Mouse (Mus musculus) gastrocnemius, postnatal 10 days (tissue): ENCODE results near the gene Cited4. TPM values are rescaled to one million over a fixed set of nuclear protein-coding genes. Genes with fewer than 3 reads are reported as not detected.

ENCODE experiments used
- DNase-seq: peaks from one replicate; pipeline ENCODE4 v3.0.0; 2021; ENCODE audit warnings: mixed read lengths
- long read RNA-seq, 2 experiments: library from polyadenylated mRNA; stranded (forward); transcript quantifications; one replicate each; pipeline ENCODE4 v2.0.0; 2021
- total RNA-seq, 2 experiments: library from RNA; stranded (reverse); gene quantifications; 2 replicates each; pipeline ENCODE4 v1.2.3; 2021

Gene Cited4
- total RNA-seq = 10 to 100 TPM; 34.6 to 35.7 TPM
- long read RNA-seq, experiment 1, transcript Cited4-201 (1 exons, 1,249 nt) = major isoform, 70 of 70 reads
- long read RNA-seq, experiment 1, partial matches to known transcripts = 0 of 70 reads
- long read RNA-seq, experiment 1, other reads (novel, unspliced or antisense) = 0 of 70 reads
- long read RNA-seq, experiment 2, transcript Cited4-201 (1 exons, 1,249 nt) = major isoform, 96 of 96 reads
- long read RNA-seq, experiment 2, partial matches to known transcripts = 0 of 96 reads
- long read RNA-seq, experiment 2, other reads (novel, unspliced or antisense) = 0 of 96 reads

DNA sequence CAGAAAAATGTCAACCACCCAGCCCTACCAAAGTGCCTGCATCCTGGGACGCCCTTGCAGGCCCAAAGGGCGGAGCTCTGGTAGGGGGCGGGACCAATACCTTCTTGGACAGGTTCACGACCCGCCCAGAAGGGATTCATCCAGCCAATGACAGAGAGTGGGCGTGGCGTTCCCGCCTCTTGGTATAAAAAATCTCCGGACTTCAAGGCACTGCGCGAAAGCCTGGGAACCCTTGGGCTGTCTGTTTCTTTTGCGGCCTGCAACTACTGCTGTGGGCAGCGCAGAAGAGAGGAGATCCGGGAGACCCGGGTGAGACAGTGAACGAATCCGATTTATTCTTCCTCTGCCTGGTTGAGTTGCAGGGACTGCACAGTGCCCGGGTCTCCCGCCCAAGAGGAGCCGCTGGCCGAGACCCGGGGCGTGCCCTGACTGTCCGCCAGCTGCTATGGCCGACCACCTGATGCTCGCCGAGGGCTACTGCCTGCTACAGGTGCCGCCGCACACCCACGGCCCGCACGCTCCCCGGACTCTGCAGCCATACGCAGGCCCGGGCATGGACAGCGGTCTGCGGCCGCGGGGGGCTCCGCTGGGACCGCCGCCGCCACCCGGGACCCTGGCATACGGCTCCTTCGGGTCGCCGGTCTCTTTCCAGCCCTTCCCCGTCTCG is at the start of gene Cited4:
Gene Cited4 (plus strand): TSS at position 215 of the 667 bp plus-strand sequence.
- peak; percentile 81 for DNase-seq

DNA sequence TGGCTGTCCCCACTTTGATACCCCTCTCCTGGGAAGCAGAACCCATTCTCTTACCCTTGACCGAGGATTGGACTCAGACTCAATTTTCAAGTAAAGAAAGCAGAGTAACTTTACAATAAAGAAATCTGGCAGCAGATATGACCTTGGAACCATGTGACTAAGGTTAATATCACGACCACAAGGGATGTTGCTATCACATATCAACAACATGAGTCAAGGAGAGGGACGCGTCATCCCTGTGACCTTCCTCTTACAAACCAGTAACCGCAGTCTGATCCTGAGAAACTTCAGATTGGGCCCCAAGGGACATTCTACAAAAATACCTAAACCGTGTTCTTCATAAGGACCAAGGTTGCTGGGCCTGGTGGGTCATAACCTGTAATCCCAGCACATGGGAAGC is 38.6 kb upstream of the Cited4 start:
- no peak for DNase-seq

DNA sequence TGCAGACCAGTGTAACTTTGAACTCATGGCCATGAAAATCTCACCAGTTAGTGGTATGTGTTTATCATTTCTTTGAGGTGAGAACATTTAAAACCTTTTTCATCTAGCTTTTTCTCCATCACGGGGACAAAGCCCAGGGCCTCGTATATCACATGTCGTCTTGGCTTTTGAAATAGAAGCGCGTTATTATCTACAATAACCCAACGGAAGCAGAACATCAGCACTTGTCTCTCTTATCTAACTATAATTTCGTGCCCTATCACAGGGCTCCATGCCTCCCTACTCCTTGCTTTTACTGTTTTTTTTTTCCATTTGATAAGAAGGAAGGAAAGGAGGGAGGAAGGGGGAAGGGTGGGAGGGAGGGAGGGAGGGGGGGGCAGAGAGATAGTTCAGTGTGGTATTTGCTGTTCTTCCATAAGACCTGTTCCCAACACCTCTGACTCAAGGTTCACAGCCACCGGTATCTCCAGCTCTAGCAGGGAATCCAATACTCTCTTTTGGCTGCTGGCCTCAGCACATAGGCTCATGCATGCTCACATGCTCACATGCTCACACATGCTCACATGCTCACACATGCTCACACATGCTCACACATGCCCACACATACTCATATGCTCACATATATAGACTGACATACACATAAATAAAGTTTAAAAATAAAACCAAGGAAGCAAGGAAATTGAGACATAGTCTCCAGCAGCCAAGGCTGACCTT is 36.0 kb upstream of the Cited4 start:
- DNase-seq = no peak

DNA sequence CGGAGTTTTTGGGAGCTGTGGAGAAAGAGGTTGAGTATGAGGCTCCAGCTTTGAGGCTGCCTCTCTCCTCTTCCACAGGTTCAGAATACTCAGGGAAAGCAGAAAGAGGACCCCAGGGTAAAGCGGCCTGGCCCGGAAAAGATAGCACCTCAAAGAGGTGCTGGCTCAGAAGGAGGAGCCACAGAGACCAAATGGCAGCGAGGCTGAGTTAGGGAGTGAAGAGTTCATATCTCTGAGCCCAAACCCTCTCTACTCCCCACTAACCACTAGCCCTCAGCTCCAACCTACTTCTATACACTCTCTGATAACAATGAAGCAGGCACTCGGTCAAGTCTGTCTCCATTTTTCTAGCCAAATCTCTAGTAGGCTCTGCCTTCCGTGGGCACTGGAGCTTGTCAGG is 34.5 kb upstream of the Cited4 start:
- DNase-seq = no peak

DNA sequence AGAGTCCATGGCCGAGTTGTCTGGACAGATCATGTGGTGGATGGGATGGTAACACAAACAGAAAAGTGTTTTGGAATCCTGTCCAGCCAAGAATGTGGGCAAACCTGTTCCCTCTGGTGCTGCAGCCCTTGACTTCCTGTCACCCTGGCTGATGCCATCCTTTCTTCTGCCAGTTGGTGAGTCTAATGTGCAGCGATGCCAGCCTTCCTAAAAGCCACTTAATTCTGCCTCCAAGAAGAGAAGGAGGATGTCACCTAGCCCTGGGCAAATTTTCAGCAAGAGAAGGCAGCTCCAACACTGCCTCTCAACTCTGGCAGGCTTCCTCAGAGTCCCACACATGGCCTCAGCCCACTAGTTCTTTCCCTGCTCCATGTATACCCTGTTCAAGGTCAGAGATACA is 31.0 kb upstream of the Cited4 start:
- DNase-seq = no peak

DNA sequence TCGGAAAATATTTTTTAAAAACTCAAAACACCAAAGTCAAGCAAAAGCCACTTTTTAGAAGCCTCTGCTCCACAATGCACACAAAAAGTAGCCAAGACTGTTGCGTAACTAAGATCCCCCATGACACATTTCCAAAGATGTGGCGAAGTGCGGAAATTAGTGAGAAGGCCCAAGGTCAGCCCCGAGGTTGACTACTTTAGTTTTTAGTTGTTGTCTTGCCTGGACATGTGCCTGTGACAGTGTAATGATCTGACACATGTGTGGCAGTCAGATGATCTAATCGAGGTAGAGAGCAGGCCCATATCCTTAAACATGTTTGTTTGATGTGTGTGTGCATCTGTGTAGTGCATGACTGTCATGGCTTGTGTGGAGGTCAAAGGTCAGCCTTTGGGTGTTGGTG is 24.4 kb upstream of the Cited4 start:
- DNase-seq = no peak

DNA sequence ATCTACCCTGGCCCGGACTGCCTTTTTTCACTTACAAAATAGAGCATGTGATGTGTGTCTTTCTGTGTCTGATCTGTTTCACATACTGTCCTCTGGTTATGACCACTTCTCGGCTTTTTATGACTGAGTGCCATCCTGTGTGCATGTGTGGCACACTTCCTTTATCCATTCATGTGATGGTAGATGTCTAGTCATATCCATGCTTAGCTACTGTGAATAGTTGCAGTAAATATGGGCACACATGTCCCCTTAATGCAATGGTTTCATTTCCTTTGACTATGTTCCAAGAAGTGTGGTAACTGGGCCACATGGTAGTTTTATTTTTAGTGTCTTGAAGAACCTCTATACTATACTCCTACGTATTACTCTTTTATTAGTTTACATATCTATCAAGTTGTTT is 22.5 kb upstream of the Cited4 start:
- DNase-seq = no peak

DNA sequence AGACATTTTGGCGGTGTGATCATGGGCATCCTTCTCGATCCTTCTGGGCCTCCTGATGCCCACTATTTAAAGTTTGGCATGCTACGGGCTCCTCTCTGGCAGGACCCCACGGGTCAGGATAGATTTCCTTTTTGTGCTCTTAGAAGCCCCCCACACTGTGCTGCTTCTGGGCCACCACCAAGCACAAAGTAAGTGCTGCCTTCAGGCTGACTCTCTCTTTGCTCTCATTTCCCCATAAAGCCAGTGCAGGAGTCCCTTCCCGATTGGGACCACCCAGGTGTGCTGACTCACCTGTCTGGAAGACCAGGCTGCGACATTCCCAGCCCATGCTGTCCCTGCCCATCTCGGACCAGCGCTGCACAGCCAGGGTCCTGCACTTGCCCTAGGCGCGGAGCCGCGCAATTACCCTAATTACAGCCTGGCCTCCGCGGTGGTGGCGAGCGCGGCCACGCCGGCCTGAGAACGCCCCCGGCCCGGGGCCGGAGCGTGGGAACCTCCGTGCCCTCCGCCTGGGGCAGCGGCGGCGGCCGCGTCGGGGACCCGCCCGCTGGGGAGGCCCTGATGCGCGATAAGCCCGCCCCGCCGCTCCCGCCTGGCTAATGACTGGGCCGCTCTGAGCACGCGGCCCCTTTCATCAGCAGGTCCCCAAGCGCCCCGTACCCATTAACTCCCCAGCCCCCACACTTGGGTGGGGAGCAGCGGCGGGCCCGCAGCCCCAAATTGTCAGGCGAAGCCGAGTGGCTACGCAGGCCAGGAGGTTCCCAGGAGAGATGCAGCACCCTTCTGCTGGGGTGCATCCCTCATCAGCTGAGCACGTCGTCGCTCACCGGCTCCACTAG is 16.8 kb upstream of the Cited4 start:
- peak; percentile 15 for DNase-seq

DNA sequence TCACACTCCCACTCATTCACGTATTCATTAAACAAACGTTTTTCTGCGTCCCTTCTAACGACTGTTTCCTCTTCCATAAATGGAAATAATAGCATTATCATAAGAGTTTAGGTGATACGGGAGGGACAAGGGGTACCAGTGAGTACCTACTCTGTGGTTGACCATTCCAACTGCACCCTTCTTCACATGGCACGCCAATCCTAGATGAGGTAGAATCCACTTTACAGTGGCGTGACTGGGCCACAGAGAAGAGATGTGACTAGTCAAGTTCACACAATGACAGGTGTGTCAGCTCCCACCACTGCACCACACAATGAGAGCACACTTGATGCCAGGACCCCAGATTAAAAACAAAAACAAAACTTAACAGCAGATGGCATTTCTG is 16.2 kb upstream of the Cited4 start:
- no peak for DNase-seq

DNA sequence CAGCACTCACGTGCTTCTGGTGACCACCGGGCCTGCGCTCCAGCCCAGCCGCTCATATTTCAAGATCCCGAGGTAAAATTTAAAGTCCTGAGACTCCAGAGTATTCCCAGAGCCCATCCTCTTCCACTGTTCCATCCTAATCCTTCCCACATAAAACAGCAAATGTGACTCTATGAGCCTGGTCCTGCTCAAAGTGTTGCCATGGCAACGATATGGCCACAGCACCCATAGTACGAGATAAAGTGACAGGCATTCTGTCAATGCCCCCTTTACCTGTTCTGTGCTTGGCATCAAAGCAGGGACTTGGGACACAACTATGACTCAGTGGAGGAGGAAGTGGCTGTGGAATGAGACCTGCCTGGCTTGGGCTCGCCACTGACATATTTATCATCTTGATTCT is 10.5 kb upstream of the Cited4 start:
- no peak for DNase-seq

DNA sequence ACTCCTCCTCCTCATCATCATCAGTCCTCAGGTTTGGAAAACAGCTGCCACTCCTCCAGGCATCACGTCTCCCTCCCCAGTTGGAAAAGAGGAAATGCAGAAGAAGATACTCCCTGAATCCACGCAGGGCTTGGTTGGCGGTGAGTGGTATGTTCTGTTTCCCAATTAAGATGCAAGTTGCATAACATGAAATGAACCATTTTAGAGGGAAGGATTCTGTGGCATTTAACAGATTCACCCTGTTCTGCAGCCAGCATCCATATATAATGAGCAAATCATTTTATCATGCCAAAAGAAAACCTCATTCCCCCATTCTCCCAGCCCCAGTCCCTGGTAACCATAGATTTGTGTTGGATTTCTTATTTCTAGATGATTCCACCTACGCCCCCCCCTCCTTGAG is 5.9 kb upstream of the Cited4 start:
- no peak for DNase-seq

DNA sequence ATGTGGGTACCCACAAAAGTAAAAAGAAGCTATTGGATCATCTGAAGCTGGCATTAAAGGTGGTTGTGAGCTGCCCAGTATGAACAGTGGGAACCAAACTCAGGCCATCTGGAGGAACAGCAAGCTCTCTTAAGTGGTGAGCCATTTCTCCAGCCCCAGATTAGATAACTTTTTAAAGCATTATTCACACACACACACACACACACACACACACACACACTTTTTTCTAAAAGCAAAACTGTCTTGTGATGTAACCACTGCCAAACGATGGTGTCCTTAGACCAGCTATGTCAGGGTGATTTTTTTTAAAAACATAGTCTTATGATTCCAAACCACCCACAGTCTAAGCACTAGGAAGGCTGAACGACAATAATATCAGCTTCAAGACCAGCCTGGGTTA is 1.8 kb upstream of the Cited4 start:
- no peak for DNase-seq

DNA sequence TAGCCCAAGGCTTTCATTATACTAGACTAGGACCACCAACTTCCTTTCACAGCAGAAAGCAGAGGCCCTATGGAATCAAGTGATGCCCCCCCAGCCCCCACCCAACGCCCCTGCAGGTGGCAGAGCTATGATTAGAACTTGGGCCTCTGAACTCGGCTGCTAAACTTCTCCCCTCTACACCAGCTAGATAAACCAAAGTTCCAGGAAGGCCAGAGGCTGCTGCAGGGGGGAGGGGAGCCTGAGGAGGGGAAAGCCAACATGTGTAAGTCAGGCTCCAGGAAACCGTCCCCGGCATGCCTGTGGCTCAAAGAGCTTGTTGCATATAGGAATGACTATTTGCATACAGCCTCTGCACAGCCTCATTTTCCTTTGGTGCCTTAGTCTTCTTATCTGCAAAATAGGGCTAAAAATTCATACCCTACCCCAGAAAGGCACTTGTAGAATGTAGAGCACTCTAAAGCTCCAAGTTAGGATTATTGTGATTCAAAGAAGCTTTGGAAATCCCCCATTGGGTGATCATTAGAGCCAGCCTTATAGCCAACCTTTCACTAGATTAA is 1.1 kb upstream of the Cited4 start:
- DNase-seq = no peak

DNA sequence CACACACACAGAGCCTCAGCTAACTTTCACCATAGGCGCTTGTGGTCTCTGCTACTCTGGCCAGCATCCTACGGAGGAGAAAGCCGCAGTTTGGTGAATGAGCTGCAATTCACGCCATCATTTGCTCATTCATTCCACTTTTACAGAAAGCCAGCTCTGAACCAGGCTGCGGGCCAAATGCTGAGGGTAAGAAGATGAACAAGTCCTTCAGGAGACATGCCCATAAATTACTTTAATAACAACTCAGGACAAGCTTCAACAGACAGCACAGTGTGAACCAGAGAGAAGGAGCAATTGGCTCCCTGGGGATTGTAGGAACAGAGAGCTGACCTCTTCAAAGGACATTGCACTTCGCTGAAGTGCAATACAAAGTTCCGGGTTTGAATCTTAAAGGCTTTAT is 590 bp upstream of the Cited4 start:
- peak; percentile 19 for DNase-seq

DNA sequence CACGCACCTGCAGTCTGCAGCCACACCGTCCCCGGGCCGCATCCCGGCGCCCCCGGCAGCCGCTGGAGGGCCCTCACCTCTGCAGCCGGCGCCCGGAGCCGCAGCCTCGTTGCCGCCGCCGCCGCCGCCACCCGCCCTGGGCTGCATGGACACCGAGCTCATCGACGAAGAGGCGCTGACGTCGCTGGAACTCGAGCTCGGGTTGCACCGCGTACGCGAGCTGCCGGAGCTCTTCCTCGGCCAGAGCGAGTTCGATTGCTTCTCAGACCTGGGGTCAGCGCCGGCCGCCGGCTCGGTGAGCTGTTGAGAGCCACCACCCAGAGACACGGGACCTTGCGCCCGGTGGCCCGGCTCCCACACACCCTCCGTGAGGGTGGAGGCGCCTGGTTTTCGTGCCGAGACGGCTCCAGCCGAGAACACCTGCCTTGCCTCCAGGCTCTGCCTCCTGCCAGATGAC is 701 bp downstream of the Cited4 start:
- DNase-seq = peak; percentile 67

DNA sequence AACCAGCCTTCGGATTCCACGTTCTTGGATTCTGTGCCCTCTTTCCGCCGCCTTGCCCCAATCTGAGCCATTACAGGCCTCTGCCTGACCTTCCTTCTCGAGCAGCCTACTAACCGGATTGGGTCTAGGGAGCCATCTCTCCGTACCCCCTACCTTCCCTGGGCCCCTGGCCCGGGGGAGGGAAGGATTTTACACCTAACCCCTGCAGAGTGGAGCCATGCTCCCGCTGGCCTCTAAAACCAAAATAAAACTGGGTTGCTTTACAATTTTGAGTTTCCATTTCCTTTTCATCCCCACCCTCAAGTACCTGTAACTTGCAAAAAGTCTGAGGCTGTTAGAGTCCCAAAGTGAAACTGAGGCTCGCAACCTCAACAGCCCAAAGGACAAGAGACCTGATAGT is 1.2 kb downstream of the Cited4 start:
- no peak for DNase-seq

DNA sequence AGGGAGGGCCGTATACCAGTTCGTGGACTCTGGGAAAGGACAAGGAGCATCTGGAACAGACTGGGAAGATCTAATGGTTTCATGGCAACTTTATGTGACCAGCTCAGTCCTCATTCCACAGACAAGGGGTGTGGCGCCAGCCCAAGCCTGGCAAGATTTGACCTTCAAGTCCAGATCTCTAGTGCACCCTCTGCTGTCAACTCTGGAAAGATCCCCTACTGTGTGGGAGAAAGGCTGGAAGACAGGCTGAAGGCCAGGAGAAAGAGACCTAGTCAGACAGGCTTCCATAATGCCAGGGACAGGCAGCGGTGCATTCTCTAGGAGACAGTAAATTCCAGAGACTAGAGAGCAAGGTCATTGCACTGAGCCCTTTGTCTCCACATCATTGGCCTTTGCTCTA is 2.2 kb downstream of the Cited4 start:
- DNase-seq = peak; percentile 47

DNA sequence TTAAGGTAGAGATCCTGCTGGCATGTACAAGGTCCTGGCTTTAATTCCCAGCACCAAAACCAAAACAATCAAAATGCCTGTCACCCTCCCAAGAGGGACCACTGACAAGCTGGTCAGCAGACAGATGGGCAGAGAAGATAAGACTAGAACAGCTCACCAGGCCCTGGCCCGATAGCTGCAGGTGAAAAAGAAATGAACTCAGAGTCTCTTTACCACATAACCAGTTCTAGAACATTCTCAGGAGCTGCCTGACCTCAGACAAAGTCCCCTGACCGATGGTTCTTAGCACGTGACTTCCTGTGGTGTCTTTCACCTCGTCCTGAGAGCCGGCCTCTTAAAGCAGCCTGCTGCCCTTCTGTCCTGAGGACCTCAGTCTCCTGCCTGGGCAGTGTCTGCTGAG is 3.2 kb downstream of the Cited4 start:
- DNase-seq = no peak

DNA sequence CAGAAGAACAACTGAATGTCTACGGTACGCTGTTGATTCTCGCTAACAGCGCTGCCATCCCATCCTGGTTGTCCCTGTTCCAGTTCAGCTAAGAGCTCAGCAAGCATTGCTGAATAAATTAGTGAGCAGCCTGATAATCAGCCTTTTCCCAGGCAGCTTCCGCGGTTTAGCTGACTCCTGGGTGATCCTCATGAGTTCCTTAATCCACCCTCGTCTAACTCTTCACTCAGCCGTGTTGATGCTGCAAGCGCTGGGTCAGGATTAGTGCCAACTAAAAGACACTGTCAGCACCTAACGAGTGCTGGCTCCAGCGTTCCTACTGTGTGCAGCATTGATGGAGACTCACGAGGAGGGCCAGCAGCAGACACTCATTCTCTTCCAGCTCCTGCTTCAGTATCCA is 4.7 kb downstream of the Cited4 start:
- no peak for DNase-seq

DNA sequence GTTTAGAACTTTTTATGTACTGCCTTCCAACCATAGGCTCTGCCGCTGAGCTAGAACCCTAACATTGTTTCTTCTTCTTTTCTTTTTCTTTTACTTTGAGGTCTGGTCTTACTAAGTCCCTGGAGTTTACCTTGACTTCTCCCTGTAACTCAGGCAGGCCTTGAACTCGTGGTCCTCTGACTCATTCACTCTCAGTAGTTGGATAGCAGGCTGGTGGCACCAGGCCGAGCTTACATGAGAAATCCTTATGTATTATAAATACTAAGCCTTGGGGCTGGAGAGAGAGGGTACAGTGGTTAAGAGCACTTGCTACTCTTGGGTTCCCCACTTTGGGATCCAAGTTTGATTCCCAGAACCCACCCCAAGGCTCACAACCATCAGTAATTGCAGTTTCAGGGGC is 7.2 kb downstream of the Cited4 start:
- DNase-seq = no peak

DNA sequence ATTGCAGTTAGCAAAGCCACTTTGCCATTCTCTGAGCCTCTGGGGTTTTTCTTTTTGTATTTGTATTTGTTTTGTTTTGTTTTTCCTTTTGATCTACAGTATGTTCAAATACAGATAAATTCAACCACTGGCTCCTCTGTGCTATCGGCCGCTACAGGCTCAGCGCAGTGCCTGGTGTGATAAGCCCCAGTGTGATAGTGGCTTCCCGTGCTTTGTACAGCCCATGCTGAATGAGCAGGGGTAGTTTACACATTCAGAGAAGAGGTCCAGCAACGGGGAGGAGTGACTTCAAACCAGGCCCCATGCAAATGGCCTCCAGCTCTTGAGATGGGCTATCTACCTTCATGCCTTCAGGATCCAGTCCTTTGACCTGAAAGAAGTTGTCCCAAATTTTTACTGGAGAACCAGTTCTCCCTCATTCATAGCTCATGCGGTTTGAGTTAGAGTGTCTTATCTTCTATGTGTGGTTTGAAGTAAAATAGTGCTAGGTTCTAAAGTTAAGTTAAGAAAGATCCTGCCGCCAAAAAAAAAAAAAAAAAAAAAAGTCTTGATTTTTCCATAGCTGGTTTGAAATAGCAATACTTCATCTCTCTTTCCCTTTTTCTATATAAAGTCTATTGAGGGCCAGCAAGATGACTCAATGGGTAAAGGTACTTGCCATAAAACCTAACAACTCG is 8.5 kb downstream of the Cited4 start:
- DNase-seq = no peak

DNA sequence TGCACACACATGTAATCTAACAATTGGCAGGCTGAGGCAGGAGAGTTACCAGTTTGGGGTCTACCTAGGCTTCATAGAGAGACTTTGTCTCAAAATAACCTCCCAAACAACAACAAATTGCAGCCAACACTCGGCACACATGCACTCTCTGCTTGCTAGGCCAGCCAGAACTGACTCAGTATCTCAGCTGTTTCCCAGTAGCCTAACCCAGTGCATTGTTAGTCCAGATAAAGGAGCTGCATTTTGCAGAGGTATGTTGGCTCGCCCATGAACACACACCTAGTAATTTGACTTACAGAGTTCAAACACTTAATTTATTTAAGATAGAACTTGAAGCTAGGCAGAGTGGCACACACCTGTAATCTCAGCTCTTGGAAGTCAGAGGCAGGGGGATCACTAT is 9.3 kb downstream of the Cited4 start:
- DNase-seq = no peak
